Mouse (Mus musculus) CH12.LX (cell line): Measurements from ENCODE around the gene Ptges3.

Experiments used
- CTCF ChIP-seq, 2 experiments: IDR thresholded peaks in 1 of 2; conservative IDR thresholded peaks in 1 of 2; 2 replicates each; pipeline ENCODE4 v1.5.1; 2011 to 2012; ENCODE audit warnings: low read depth in 2 of 2, low read length in 2 of 2, improper control_type of control experiment in 1 of 2, inconsistent platforms in 1 of 2, mild to moderate bottlenecking in 1 of 2, moderate library complexity in 1 of 2
- EP300 ChIP-seq: IDR thresholded peaks from 2 replicates; pipeline ENCODE4 v1.6.1; 2011; ENCODE audit warnings: low read length, improper control_type of control experiment
- MAZ ChIP-seq: IDR thresholded peaks from 2 replicates; pipeline ENCODE4 v1.6.1; 2012; ENCODE audit warnings: low read depth, mild to moderate bottlenecking, inconsistent platforms, low read length, improper control_type of control experiment, moderate library complexity
- POLR2A ChIP-seq: IDR thresholded peaks from 2 replicates; pipeline ENCODE4 v1.6.1; 2011; ENCODE audit warnings: low read depth, mild to moderate bottlenecking, improper control_type of control experiment, low read length
- ZKSCAN1 ChIP-seq: IDR thresholded peaks from 2 replicates; pipeline ENCODE4 v1.6.1; 2012; ENCODE audit warnings: low read depth, inconsistent platforms, low read length, improper control_type of control experiment, borderline replicate concordance

GRCm38 (mm10) chr10:128082477-128082808, 23.7 kb downstream of the Ptges3 start:
- TF ChIP-seq CTCF (conservative IDR thresholded peaks at IDR 0.05 in 1 of 2, IDR thresholded peaks at IDR 0.05 in 1 of 2; ENCODE audit: low read depth in 2 of 2, low read length in 2 of 2) (no peak), POLR2A (no peak), MAZ (no peak), EP300 (no peak), ZKSCAN1 (no peak)
